Mouse (Mus musculus): Measurements from ENCODE around the gene Ift43. TPM values are rescaled to one million over a fixed set of nuclear protein-coding genes. Genes with fewer than 3 reads are reported as not detected.

Ift43 gene
- polyA plus RNA-seq, 1 experiment from 2014 or later = 61.0 TPM

- ATAC-seq = no peak
- H3K27ac ChIP-seq (ENCODE audit: low read depth, low read length) = no peak overlapping the region
- 3% methylated on average over 19 of the region's 19 CpGs for WGBS
- peaks cover 46% of the 10 kb centered on the region for H3K27me3 ChIP-seq (replicated peaks; ENCODE audit: control insufficient read depth, insufficient read depth, low read length)
- TF ChIP-seq CTCF (IDR thresholded peaks at IDR 0.05; ENCODE audit: low read depth) = no peak
- no peaks in the 10 kb centered on the region for H3K4me1 ChIP-seq (replicated peaks; ENCODE audit: control insufficient read depth, insufficient read depth, low read length)
- H3K36me3 ChIP-seq (ENCODE audit: control insufficient read depth, insufficient read depth) = no peaks in the 10 kb centered on the region; the same call in 1 of the 2 replicates
- H3K4me3 ChIP-seq (ENCODE audit: low read depth, low read length) = no peak overlapping the region
- H3K9ac ChIP-seq (ENCODE audit: low read depth, low read length) = no peak overlapping the region
- no peak overlapping the region for H3K4me2 ChIP-seq (replicated peaks; ENCODE audit: low read depth)
- H3K9me3 ChIP-seq (ENCODE audit: control insufficient read depth) = no peaks in the 10 kb centered on the region
Measured at GRCm38 (mm10) chr12:86211099-86211520, 128.8 kb downstream of the Ift43 start.

Other genes starting within 250 kb of the Ift43 start
- gene Tgfb3, start 3.5 kb upstream of the Ift43 start, polyA plus RNA-seq (2015; fragmentation: Nextera tagmentation; extraction: Ambion mirVana) = 8.5 and 9.2 TPM in 2 replicates
- gene Gpatch2l, start 159.3 kb downstream of the Ift43 start, polyA plus RNA-seq (2015; fragmentation: Nextera tagmentation; extraction: Ambion mirVana) = 5.5 and 6.7 TPM in 2 replicates